Mouse (Mus musculus): ENCODE measurements around the gene Gipc3. TPM values are rescaled to one million over a fixed set of nuclear protein-coding genes. Genes with fewer than 3 reads are reported as not detected.

Gipc3 gene
- total RNA-seq, 2 experiments from 2014 or later = 1.7 to 1.9 TPM

Small RNA genes lying within 50 kb of the gene (microRNA-seq; reads per million reads assigned to microRNA genes)
- gene Mir6913 = 0.63 to 2.4 reads per million in 2 experiments

Other genes starting within 250 kb of the Gipc3 start
- under 1 TPM; 0.52 to 0.71 TPM for gene Creb3l3, start 244.4 kb downstream of the Gipc3 start, total RNA-seq (2021)
- gene Map2k2, start 237.4 kb downstream of the Gipc3 start, total RNA-seq (2021) = 100 to 1,000 TPM; 132 to 141 TPM
- gene Zbtb7a, start 208.0 kb downstream of the Gipc3 start, total RNA-seq (2021) = 100 to 1,000 TPM; 109 to 116 TPM
- 10 to 100 TPM; 26.2 to 29.8 TPM for gene Pias4, start 175.3 kb downstream of the Gipc3 start, total RNA-seq (2021)
- 100 to 1,000 TPM; 868 to 892 TPM for gene Eef2, start 166.6 kb downstream of the Gipc3 start, total RNA-seq (2021)
- 10 to 100 TPM; 65.6 to 77.8 TPM for gene Dapk3, start 160.3 kb downstream of the Gipc3 start, total RNA-seq (2021)
- not detected for gene 4930442H23Rik, start 159.4 kb downstream of the Gipc3 start, total RNA-seq (2021)
- gene Nmrk2, start 141.2 kb downstream of the Gipc3 start, total RNA-seq (2021) = under 1 TPM; 0.20 to 0.25 TPM
- 100 to 1,000 TPM; 150 TPM for gene Atcay, start 112.4 kb downstream of the Gipc3 start, total RNA-seq (2021)
- 10 to 100 TPM; 65.7 to 70.0 TPM for gene Zfr2, start 110.1 kb downstream of the Gipc3 start, total RNA-seq (2021)
- gene Matk, start 90.3 kb downstream of the Gipc3 start, total RNA-seq (2021) = 100 to 1,000 TPM; 227 to 236 TPM
- 10 to 100 TPM; 32.3 to 36.0 TPM for gene Mrpl54, start 76.3 kb downstream of the Gipc3 start, total RNA-seq (2021)
- gene Apba3, start 76.3 kb downstream of the Gipc3 start, total RNA-seq (2021) = 10 to 100 TPM; 39.3 to 56.0 TPM
- gene Tjp3, start 51.7 kb downstream of the Gipc3 start, total RNA-seq (2021) = 1 to 10 TPM in 1 of 2 experiments, under 1 TPM in 1; 0.65 to 1.7 TPM
- 100 to 1,000 TPM; 301 to 304 TPM for gene Pip5k1c, start 50.3 kb downstream of the Gipc3 start, total RNA-seq (2021)
- gene Cactin, start 22.2 kb downstream of the Gipc3 start, total RNA-seq (2021) = 10 to 100 TPM; 28.9 to 30.1 TPM
- gene Tbxa2r, start 14.5 kb downstream of the Gipc3 start, total RNA-seq (2021) = 1 to 10 TPM in 1 of 2 experiments, under 1 TPM in 1; 0.91 to 1.1 TPM
- gene Hmg20b, start 7.2 kb upstream of the Gipc3 start, total RNA-seq (2021) = 10 to 100 TPM; 27.6 to 35.0 TPM
- gene Mfsd12, start 14.2 kb upstream of the Gipc3 start, total RNA-seq (2021) = 10 to 100 TPM; 43.5 to 48.4 TPM
- gene 4930404N11Rik, start 22.6 kb upstream of the Gipc3 start, total RNA-seq (2021) = 1 to 10 TPM; 1.6 to 1.9 TPM
- gene Fzr1, start 35.2 kb upstream of the Gipc3 start, total RNA-seq (2021) = 10 to 100 TPM; 61.5 to 68.9 TPM
- 10 to 100 TPM; 72.5 to 76.9 TPM for gene Dohh, start 41.2 kb upstream of the Gipc3 start, total RNA-seq (2021)
- 1 to 10 TPM; 4.0 to 6.6 TPM for gene Gm48551, start 41.2 kb upstream of the Gipc3 start, total RNA-seq (2021)
- gene Gm48552, start 45.7 kb upstream of the Gipc3 start, total RNA-seq (2021) = 1 to 10 TPM; 4.5 to 7.1 TPM
- gene Smim24, start 49.8 kb upstream of the Gipc3 start, total RNA-seq (2021) = 1 to 10 TPM; 1.6 to 1.7 TPM
- 10 to 100 TPM; 55.3 to 55.8 TPM for gene Nfic, start 112.4 kb upstream of the Gipc3 start, total RNA-seq (2021)
- 100 to 1,000 TPM; 273 to 281 TPM for gene Celf5, start 139.4 kb upstream of the Gipc3 start, total RNA-seq (2021)
- gene Ncln, start 153.1 kb upstream of the Gipc3 start, total RNA-seq (2021) = 10 to 100 TPM; 77.1 to 90.0 TPM
- gene S1pr4, start 156.9 kb upstream of the Gipc3 start, total RNA-seq (2021) = under 1 TPM; 0.40 to 0.65 TPM
- 1 to 10 TPM; 3.0 to 3.4 TPM for gene Gna15, start 181.0 kb upstream of the Gipc3 start, total RNA-seq (2021)
- 100 to 1,000 TPM; 113 to 117 TPM for gene Gna11, start 201.9 kb upstream of the Gipc3 start, total RNA-seq (2021)
- gene Aes, start 216.2 kb upstream of the Gipc3 start, total RNA-seq (2021) = 100 to 1,000 TPM; 667 to 720 TPM
- 10 to 100 TPM; 33.2 to 33.9 TPM for gene Tle2, start 231.3 kb upstream of the Gipc3 start, total RNA-seq (2021)